Mouse (Mus musculus) cerebellum, postnatal 4 days (tissue): ENCODE data around the gene Vps25.
A peak's percentile ranks its signal among the peaks of the same experiment; 100 is the strongest.

ENCODE experiments used
- DNase-seq, 2 experiments: peaks; one replicate each; pipeline ENCODE4 v3.0.0; 2022; ENCODE audit warnings: low spot score in 2 of 2, mixed read lengths in 1 of 2

Vps25 gene

GRCm38 (mm10) chr11:101253613-101254389, at the start of gene Vps25:
TSS of gene Vps25 (plus strand) at chr11:101253707.
- peak; percentile 60 to 83 for DNase-seq

GRCm38 (mm10) chr11:101211970-101212369, 41.5 kb upstream of the Vps25 start:
- no peak for DNase-seq

GRCm38 (mm10) chr11:101216936-101217335, 36.6 kb upstream of the Vps25 start:
- no peak for DNase-seq

GRCm38 (mm10) chr11:101218436-101219055, 35.0 kb upstream of the Vps25 start:
- no peak for DNase-seq

DNA sequence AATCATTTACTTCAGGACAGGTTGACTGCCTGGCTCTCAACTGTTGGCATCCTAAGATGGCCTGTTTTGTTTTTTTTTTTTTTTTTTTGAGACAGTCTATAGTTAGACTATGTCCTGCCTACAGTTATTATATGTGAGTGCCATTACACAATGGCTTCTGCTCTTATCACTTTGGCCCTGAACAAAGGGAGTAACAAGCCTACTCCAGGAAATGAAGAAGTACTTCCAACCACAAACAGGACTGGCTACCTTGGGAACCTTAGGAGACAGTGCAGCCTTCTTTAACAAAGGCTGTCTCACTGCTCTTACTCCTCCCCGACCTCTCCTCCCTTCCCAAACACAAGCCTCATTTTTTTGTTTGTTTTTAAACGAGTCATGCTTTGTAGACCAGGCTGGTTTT, 32.7 kb upstream of the Vps25 start:
- no peak for DNase-seq

DNA sequence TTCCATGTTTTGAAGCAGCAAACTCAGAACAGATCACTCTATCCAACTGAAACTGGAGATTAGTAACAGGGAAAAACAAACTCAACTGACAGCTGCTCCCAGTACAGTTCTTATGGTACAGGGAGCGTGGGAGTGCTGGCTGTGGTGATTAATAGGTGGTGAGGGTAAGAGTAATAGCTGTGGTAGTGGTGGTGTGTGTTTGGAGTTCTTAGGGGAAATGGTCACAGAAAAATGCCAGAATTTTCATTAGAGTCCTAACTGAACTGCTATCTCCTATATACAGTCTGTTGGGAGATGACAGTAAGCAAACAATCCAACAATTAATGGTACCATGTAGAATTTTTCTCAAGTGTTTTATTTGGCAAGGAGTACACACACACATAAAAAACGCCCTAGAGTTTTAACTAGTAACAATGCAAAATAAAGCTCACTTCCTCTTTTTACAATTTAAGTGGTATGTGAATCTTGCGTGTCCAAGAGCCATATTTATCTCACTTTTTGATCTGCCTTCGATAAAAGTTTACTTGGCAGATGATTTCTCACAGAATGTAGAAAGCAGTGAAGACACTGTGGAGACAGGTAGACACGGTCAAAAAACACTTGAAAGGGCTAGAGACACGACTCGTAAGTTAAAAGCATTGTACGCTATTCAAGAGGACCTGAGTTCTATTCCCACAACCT, 32.1 kb upstream of the Vps25 start:
- no peak for DNase-seq

DNA sequence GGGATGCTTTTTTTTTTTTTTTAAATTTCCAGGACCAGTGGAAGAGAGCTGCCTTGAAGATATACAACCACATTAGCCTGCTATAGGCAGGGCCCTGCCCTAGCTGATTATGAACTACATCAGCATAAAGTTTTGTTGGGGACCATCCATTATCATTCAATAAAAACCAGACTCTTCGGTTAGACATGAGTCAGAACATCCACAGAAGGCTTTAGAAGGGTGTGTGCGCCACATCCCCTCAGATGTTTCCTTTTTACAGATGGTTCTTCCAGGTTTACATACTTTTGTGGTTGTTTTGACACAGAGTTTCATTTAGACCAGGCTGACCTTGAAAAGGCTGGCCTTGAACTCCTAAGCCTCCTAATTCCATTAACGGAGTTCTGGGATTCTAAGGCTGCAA, 29.2 kb upstream of the Vps25 start:
- DNase-seq: no peak

GRCm38 (mm10) chr11:101225331-101226064, 28.0 kb upstream of the Vps25 start:
- DNase-seq: no peak

GRCm38 (mm10) chr11:101226065-101226701, 27.3 kb upstream of the Vps25 start, which contains the start of gene Ezh1:
TSS of gene Ezh1 (minus strand) at chr11:101226463.
- DNase-seq: peak; percentile 82 to 85

- peak; percentile 32 to 70 for DNase-seq
Measured at GRCm38 (mm10) chr11:101229361-101229900, 24.1 kb upstream of the Vps25 start.

DNA sequence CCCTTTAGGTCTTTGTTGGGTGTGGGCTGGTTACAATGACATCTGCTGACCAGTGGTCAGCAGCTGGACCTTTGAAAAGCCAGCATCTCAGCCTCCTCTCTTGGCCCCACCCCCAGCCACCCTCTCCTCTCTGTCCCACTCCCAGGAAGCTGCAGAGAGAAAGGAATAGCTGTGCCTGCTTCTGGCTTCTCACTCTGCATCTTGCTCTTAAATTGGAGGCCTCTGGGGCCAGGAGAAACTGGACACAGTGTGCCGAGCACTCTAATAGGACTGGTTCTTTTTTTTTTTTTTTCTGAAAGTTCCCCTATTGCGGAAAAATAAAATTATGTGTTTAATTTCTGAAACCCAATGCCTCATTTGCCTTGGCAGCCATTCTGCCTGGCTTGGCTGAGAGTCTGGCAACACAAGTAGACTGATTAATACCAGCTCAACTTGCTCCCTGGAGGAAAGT, 23.4 kb upstream of the Vps25 start:
- DNase-seq: no peak

- no peak for DNase-seq
Measured at GRCm38 (mm10) chr11:101230526-101230925, 23.0 kb upstream of the Vps25 start.

DNA sequence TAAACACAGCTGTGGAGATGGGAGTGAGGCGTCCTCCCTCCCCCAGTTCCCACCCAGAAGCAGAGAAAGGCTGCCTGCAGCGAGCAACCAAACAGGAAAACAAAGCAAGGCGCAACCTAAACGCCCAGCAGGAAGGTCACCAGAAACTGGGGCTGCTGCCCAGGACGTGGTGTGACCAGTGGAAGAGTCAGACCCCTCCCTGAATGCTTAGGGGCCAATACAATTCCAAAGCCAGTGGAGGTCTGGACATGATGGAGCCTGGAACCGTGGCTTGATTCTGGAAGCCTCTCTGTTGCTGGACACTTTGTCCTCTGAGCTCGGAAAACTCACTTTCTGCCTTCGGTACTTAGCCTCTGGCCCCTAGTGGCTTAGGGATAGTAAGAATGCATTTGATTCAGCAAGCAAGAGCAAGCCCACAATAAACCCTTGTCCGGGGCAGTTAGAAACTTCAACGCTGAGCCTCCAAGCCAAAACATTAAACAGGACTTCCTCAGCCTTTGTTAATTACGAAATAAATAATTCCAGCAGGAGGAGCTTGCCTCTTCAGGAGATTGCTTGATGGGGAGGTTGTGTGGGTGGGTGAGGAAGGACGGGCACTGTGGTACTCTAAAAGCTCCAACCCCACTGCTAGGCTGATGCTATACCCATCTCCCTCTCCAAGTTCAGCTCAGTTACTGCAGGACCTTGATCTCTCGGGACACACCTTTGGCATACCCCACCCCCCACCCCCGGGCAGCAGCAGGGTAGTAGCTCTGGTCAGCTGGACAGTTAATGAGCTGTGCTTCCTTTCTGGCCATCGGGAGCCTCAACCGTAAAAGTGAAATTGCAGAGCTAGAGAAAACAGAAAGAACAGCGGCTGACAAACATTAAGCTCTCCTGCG, 22.3 kb upstream of the Vps25 start:
- peak in 1 of 2 experiments; percentile 24 for DNase-seq

- no peak for DNase-seq
Measured at GRCm38 (mm10) chr11:101232010-101232839, 21.3 kb upstream of the Vps25 start.

- no peak for DNase-seq
Measured at GRCm38 (mm10) chr11:101233240-101233639, 20.3 kb upstream of the Vps25 start.

DNA sequence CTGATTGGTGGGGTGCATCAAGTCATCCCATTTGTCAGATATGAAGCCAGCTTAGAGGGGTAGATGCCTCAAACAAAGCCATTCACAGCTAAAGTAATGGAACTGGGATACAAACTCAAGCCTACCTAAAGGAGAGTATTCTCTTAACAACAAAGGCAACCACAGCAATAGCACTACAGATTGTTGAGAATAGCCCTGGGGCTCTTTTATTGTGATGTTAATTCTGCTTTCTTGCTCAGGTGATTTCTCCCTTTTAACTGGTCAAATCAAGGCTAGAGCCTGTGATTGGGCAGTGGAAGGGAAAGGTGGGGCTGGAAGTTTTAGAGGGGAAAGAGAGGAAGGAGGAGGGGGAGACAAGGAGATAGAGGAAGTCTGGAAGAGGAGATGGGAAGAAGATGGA, 19.4 kb upstream of the Vps25 start:
- DNase-seq: no peak

DNA sequence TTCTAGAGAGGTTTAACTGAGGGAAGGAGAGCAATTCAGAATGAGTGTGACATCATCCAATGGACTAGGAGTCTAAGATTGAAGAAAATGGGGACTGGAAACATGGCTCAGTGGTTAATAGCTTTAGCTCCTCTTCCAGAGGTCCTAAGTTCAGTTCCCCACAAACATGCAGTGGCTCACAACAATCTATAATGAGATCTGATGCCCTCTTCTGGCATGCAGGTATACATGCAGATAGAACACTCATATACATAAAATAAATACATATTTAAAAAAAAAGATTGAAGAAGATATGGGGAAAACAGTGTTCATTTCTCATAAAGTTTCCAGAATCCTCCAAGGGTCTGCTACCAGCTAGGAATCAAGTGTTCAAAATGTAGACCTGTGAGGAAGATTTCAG, 18.1 kb upstream of the Vps25 start:
- DNase-seq: no peak

DNA sequence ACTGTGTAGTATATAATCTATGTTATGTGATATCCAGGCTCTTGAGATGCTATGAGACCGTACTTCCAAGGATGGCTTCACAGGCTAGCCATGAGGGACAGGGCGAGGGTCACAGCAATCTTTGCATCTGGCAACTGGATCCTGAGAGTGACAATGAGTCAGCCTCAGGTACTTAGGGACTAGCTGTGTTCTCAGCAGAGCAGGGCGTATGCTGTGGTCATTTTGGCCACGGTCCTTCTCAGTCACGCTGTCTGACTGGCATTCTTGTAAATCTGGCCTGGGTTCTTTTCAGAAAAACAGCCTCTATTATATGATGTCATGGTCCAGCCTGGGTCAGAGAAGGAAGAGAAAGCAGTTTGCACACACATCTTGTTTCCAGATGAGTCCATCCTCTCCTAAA, 16.7 kb upstream of the Vps25 start:
- DNase-seq: no peak

GRCm38 (mm10) chr11:101238071-101238647, 15.3 kb upstream of the Vps25 start:
- peak in 1 of 2 experiments; percentile 45 for DNase-seq
